Mouse (Mus musculus): ENCODE data around the gene Krcc1. TPM values are rescaled to one million over a fixed set of nuclear protein-coding genes. Genes with fewer than 3 reads are reported as not detected.
"Not testable (repeated sequence)": the region's sequence is repeated elsewhere in the genome, so short reads cannot be mapped to it uniquely, and the experiment has no call there.

Krcc1 gene
- polyA plus RNA-seq, 1 experiment from 2014 or later, result 54.6 TPM

DNA sequence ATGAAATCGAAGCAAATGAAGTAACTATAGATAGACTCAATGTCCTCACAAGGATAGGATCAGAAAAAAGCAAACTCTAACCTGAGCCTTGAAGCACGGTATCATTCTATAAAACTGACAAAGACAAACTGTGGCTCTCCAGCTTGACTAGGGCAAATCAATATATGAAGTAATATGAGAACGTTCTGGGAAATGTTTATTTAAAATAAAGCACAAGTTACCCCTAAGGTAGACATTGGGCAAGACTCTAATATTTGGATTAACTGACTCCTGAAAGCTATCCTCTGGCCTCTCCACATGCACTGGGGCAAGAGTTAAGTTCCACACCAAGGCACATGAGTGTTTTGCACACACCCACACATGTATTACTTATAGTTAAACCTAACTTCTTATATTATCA, 10.4 kb upstream of the Krcc1 start:
- Histone ChIP-seq H3K36me3 (peaks cover 19% of the 10 kb centered on the region), H3K9me3 (replicated peaks) (no peaks in the 10 kb centered on the region), H3K9ac (peak overlapping the region; percentile 82), H3K4me3 (peak overlapping the region; percentile 67), H3K27me3 (replicated peaks) (no peaks in the 10 kb centered on the region), H3K27ac (ENCODE audit: poor library complexity, severe bottlenecking) (peak overlapping the region; percentile 97), H3K4me2 (peak overlapping the region; percentile 67), H3K4me1 (replicated peaks) (peaks cover 34% of the 10 kb centered on the region)
- WGBS, result 46% methylated on average over 3 of the region's 3 CpGs
- no peak for ATAC-seq (ENCODE audit: insufficient number of reproducible peaks, low FRiP score)

DNA sequence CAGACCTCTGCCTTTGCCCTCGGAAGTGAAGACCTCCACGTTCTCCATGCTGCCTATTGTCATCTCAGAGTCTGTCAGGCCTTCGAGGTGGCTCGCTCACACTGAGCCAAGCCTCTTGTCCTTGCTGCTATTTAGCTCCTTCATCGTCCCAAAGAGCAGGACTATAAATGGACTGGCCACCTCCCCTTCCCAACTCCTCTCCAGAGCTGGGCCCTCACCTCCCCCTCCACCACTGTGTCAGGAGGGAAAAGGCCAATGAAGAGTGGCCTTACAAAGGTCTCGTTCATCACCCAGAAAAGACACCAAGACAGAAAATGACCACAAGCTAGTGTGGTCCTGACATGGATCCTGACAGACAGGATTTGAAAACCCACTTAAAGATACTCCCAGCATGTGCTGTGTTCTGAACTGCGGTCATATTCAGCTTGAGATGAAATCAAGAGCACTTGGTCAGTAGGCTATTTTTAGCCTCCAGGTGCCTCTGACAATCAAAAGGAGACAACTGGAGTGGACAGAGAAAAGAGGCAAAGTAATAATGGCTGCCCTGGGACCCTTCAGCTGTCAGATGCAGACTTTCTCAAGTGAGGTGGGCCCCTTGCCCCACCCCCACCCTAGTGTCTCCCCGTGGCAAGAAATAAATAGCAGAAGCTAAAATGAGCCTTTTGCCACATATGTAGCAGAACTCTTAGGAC, 9.2 kb upstream of the Krcc1 start:
- Histone ChIP-seq H3K36me3 (peaks cover 11% of the 10 kb centered on the region), H3K27ac (ENCODE audit: poor library complexity, severe bottlenecking) (peak overlapping the region; percentile 97), H3K27me3 (replicated peaks) (no peaks in the 10 kb centered on the region), H3K4me2 (peak overlapping the region; percentile 67), H3K4me3 (peak overlapping the region; percentile 67), H3K4me1 (replicated peaks) (peaks cover 34% of the 10 kb centered on the region), H3K9ac (peak overlapping the region; percentile 82), H3K9me3 (replicated peaks) (no peaks in the 10 kb centered on the region)
- peak; percentile 82 for ATAC-seq (ENCODE audit: insufficient number of reproducible peaks, low FRiP score)
- 28% methylated on average over 8 of the region's 8 CpGs for WGBS

- not testable (repeated sequence) for H3K9me3 ChIP-seq (replicated peaks); ATAC-seq (ENCODE audit: insufficient number of reproducible peaks, low FRiP score); H3K4me3 ChIP-seq; H3K36me3 ChIP-seq; H3K27ac ChIP-seq (ENCODE audit: poor library complexity, severe bottlenecking); H3K9ac ChIP-seq; H3K4me2 ChIP-seq; H3K27me3 ChIP-seq (replicated peaks)
- 84% methylated on average over 7 of the region's 7 CpGs for WGBS
- peaks cover 36% of the 10 kb centered on the region for H3K4me1 ChIP-seq (replicated peaks)
Measured at GRCm38 (mm10) chr6:71267603-71268002, 3.9 kb upstream of the Krcc1 start.

DNA sequence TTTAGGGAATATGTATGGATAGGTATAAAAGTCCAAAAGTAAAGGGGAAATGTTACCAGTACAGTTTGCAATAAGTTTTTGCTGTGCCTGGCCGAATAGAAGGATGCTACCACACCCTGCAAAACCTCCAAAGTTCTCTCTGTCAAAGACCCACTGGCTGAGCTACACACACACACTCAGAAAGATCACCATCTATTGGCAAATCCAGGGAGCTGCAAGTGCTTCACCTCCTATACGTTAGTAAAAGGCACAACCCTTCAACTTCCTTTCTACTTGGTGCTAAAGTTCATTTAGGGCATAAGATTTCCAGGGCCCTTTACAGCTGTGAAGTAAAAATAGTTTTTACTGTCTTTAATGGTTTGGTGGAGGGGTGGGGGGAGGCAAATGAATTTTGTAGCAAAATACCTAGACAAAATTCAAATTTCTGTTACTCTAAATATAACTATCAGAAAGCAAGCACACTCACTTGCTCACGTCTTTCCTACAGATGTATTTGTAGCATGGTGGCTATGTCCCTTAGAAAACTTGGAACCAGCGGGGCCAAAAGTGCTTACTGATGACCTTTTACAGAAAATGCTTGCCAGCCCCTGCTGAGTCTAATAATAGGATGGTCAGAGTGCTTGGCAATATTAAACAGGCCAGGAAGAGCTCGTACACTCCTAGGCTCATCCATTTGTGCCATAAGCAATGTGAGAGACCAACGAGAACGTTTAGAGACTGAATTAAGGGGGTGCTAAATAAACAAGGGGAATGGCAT, 2.4 kb upstream of the Krcc1 start:
- no peaks in the 10 kb centered on the region for H3K9me3 ChIP-seq (replicated peaks)
- 32% methylated on average over 7 of the region's 7 CpGs for WGBS
- H3K4me2 ChIP-seq, result 0 out of 2 replicates have a peak overlapping the region, but pooled peaks have one; percentile 1
- no peak overlapping the region for H3K9ac ChIP-seq
- no peak overlapping the region for H3K4me3 ChIP-seq
- H3K27me3 ChIP-seq (replicated peaks), result no peaks in the 10 kb centered on the region
- no peak for ATAC-seq (ENCODE audit: insufficient number of reproducible peaks, low FRiP score)
- H3K27ac ChIP-seq (ENCODE audit: poor library complexity, severe bottlenecking), result peak overlapping the region; percentile 98
- H3K36me3 ChIP-seq, result no peaks in the 10 kb centered on the region
- peaks cover 27% of the 10 kb centered on the region for H3K4me1 ChIP-seq (replicated peaks)

DNA sequence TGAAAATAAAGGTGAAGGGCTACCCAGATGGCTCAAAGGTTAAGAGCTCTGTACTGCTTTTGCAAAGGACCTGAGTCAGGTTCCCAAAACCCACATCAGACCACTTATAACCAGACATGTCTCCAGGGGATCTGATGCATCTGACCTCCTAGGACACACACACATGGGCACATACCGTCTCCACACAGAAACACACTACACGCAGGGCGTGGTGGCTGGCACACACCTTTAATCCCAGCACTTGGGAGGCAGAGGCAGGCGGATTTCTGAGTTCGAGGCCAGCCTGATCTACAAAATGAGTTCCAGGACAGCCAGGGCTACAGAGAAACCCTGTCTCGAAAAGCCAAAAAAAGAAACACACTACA, 1.8 kb upstream of the Krcc1 start:
- H3K4me1 ChIP-seq (replicated peaks), result peaks cover 27% of the 10 kb centered on the region
- not testable (repeated sequence) for H3K4me3 ChIP-seq; ATAC-seq (ENCODE audit: insufficient number of reproducible peaks, low FRiP score); H3K27me3 ChIP-seq (replicated peaks); H3K36me3 ChIP-seq; H3K9me3 ChIP-seq (replicated peaks); H3K9ac ChIP-seq
- peak overlapping the region; percentile 98 for H3K27ac ChIP-seq (ENCODE audit: poor library complexity, severe bottlenecking)
- 90% methylated on average over 6 of the region's 6 CpGs for WGBS
- H3K4me2 ChIP-seq, result 0 out of 2 replicates have a peak overlapping the region, but pooled peaks have one; percentile 1

- Histone ChIP-seq H3K36me3 (no peaks in the 10 kb centered on the region), H3K4me1 (replicated peaks) (peaks cover 27% of the 10 kb centered on the region), H3K4me3 (peak overlapping the region; percentile 87), H3K27ac (ENCODE audit: poor library complexity, severe bottlenecking) (peak overlapping the region; percentile 98), H3K27me3 (replicated peaks) (no peaks in the 10 kb centered on the region), H3K4me2 (peak overlapping the region; percentile 87), H3K9me3 (replicated peaks) (no peaks in the 10 kb centered on the region), H3K9ac (peak overlapping the region; percentile 61)
- peak; percentile 69 for ATAC-seq (ENCODE audit: insufficient number of reproducible peaks, low FRiP score)
- WGBS, result 17% methylated on average over 13 of the region's 14 CpGs
Measured at GRCm38 (mm10) chr6:71270301-71271056, 998 bp upstream of the Krcc1 start.

DNA sequence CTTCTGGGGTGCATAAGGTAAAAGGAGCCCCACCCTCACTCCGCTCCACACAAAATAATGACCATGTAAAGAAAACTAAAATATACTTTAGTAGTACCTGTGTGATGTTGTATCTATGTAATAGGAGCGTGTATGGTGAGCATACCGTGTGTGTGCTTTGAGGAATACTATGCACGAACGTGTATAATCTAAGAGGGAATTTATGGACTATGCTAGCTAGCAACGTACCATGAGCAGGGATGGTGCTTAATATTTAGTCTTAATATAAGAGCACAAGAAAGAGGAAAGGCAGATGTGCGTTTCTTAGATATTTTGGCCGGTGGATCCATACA, 454 bp upstream of the Krcc1 start:
- no peaks in the 10 kb centered on the region for H3K9me3 ChIP-seq (replicated peaks)
- H3K36me3 ChIP-seq, result no peaks in the 10 kb centered on the region
- peak; percentile 5; the same call in 1 of the 2 replicates for ATAC-seq (ENCODE audit: insufficient number of reproducible peaks, low FRiP score)
- 2% methylated on average over 8 of the region's 8 CpGs for WGBS
- H3K9ac ChIP-seq, result peak overlapping the region; percentile 61
- peak overlapping the region; percentile 87 for H3K4me2 ChIP-seq
- H3K27me3 ChIP-seq (replicated peaks), result no peaks in the 10 kb centered on the region
- peak overlapping the region; percentile 87 for H3K4me3 ChIP-seq
- peaks cover 27% of the 10 kb centered on the region for H3K4me1 ChIP-seq (replicated peaks)
- H3K27ac ChIP-seq (ENCODE audit: poor library complexity, severe bottlenecking), result peak overlapping the region; percentile 98

DNA sequence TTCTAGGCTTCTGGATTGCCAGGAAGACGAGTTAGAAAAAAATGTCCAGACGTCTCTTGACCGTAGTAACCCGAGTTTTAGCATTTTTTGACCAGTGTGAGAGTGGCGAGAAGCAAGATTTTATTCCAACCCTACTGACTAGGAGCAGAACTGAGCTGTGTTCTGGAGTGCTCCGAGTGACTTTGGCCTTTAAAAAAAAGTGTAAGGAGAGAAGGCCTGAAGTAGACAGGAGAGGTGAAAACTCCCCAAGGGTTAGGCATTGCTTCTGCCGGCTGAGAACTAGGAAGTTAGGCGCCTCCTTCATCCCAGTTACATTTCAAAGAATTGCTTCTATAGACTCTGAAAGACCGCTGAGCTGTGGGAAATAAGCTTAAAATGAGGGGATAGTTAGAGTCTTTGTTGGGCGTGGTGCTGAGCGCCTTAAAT, 852 bp downstream of the Krcc1 start:
- H3K9me3 ChIP-seq (replicated peaks), result no peaks in the 10 kb centered on the region
- 1% methylated on average over 11 of the region's 11 CpGs for WGBS
- H3K9ac ChIP-seq, result peak overlapping the region; percentile 97
- no peaks in the 10 kb centered on the region for H3K36me3 ChIP-seq
- peak overlapping the region; percentile 98 for H3K27ac ChIP-seq (ENCODE audit: poor library complexity, severe bottlenecking)
- no peak for ATAC-seq (ENCODE audit: insufficient number of reproducible peaks, low FRiP score)
- peak overlapping the region; percentile 87 for H3K4me3 ChIP-seq
- H3K4me1 ChIP-seq (replicated peaks), result peaks cover 27% of the 10 kb centered on the region
- no peaks in the 10 kb centered on the region for H3K27me3 ChIP-seq (replicated peaks)
- peak overlapping the region; percentile 87 for H3K4me2 ChIP-seq

DNA sequence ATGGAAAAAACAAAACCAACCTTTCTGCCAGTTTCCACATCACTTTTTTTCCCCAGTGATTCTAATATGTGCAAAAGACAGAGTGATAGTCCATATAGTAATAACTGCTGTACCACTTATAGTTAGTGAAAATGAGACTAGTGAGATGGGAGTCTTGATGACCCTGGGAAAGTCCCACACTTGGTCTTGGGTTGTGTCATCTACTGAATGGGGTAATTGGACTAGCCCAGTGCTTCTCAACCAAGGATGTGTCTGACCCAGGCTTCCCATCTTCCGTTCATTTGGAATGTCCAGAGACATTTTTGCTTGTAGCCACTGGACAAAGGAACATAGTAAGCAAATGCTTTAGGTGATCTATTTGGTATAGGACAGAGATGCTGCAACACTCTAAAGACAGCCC, 2.2 kb downstream of the Krcc1 start:
- Histone ChIP-seq H3K9me3 (replicated peaks) (no peaks in the 10 kb centered on the region), H3K9ac (no peak overlapping the region), H3K4me1 (replicated peaks) (peaks cover 21% of the 10 kb centered on the region), H3K4me3 (no peak overlapping the region), H3K27me3 (replicated peaks) (no peaks in the 10 kb centered on the region), H3K4me2 (no peak overlapping the region), H3K36me3 (no peaks in the 10 kb centered on the region), H3K27ac (ENCODE audit: poor library complexity, severe bottlenecking) (no peak overlapping the region)
- WGBS, result 82% methylated on average over 1 of the region's 1 CpGs
- ATAC-seq (ENCODE audit: insufficient number of reproducible peaks, low FRiP score), result no peak

- WGBS, result 86% methylated on average over 1 of the region's 1 CpGs
- H3K27me3 ChIP-seq (replicated peaks), result no peaks in the 10 kb centered on the region
- H3K4me1 ChIP-seq (replicated peaks), result peaks cover 16% of the 10 kb centered on the region
- no peak overlapping the region for H3K4me3 ChIP-seq
- no peak overlapping the region for H3K4me2 ChIP-seq
- no peaks in the 10 kb centered on the region for H3K9me3 ChIP-seq (replicated peaks)
- no peak overlapping the region for H3K27ac ChIP-seq (ENCODE audit: poor library complexity, severe bottlenecking)
- H3K36me3 ChIP-seq, result no peaks in the 10 kb centered on the region
- no peak for ATAC-seq (ENCODE audit: insufficient number of reproducible peaks, low FRiP score)
- H3K9ac ChIP-seq, result no peak overlapping the region
Measured at GRCm38 (mm10) chr6:71274621-71275020, 3.1 kb downstream of the Krcc1 start.

DNA sequence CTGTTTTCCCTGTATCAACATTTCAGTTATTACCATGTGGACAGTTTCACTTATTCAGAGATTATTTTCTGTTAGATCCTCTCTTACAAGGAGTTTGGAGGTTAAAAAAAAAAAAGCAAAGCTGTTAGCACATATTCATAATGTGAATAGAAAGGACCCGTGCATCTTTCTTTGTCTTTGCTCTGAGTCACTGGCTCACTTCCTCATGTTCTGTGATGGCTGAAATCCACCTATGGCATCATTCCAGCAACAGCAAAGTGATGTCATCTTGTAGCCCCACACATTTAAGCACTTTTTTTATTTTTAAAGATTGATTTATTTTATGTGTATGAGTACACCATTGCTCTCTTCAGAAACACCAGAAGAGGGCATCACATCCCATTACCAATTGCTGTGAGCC, 7.9 kb downstream of the Krcc1 start:
- ATAC-seq (ENCODE audit: insufficient number of reproducible peaks, low FRiP score), result no peak
- Histone ChIP-seq H3K9me3 (replicated peaks) (no peaks in the 10 kb centered on the region), H3K27me3 (replicated peaks) (no peaks in the 10 kb centered on the region), H3K9ac (no peak overlapping the region), H3K4me2 (no peak overlapping the region), H3K4me3 (no peak overlapping the region), H3K27ac (ENCODE audit: poor library complexity, severe bottlenecking) (no peak overlapping the region), H3K4me1 (replicated peaks) (no peaks in the 10 kb centered on the region; the same call in 1 of the 2 replicates), H3K36me3 (peaks cover 6% of the 10 kb centered on the region)
- WGBS, result 62% methylated on average over 1 of the region's 1 CpGs
